Mouse (Mus musculus) hindbrain, embryonic 11.5 days (tissue): ENCODE results near the gene Tedc1. TPM values are rescaled to one million over a fixed set of nuclear protein-coding genes. Genes with fewer than 3 reads are reported as not detected.
"Not testable (repeated sequence)": the region's sequence is repeated elsewhere in the genome, so short reads cannot be mapped to it uniquely, and the experiment has no call there.

Source experiments
- ATAC-seq: fragments of 200-750 bp; cut with Nextera tagmentation; 2 replicates; pipeline ENCODE4 v1.8.0; 2017; ENCODE audit warnings: mild to moderate bottlenecking, moderate TSS enrichment, moderate library complexity; ENCODE audit not compliant: low FRiP score
- DNase-seq: peaks from one replicate; pipeline ENCODE4 v3.0.0-alpha.2; 2015; ENCODE audit warnings: low spot score
- H3K27ac ChIP-seq: fragments of 300-500 bp; sonication (generic); 2 replicates; pipeline ENCODE4 v1.5.1; 2014; ENCODE audit warnings: mild to moderate bottlenecking, low read depth, low read length
- H3K27me3 ChIP-seq: fragments of 300-500 bp; sonication (generic); 2 replicates; pipeline ENCODE4 v1.6.1; 2014; ENCODE audit warnings: mild to moderate bottlenecking, low read length, moderate library complexity, mixed read lengths; ENCODE audit not compliant: control insufficient read depth, insufficient read depth
- H3K36me3 ChIP-seq: fragments of 300-500 bp; sonication (generic); 2 replicates; pipeline ENCODE4 v1.6.1; 2014; ENCODE audit warnings: mild to moderate bottlenecking, low read length, moderate library complexity, mixed read lengths; ENCODE audit not compliant: control insufficient read depth, insufficient read depth
- H3K4me1 ChIP-seq: fragments of 300-500 bp; sonication (generic); replicated peaks from 2 replicates; pipeline ENCODE4 v1.6.1; 2014; ENCODE audit warnings: low read length, mixed read lengths; ENCODE audit not compliant: control insufficient read depth, insufficient read depth
- H3K4me2 ChIP-seq: fragments of 300-500 bp; sonication (generic); replicated peaks from 2 replicates; pipeline ENCODE4 v1.6.1; 2014; ENCODE audit warnings: mild to moderate bottlenecking, low read depth, low read length
- H3K4me3 ChIP-seq: fragments of 300-500 bp; sonication (generic); 2 replicates; pipeline ENCODE4 v1.5.1; 2014; ENCODE audit warnings: low read depth, low read length
- H3K9ac ChIP-seq: fragments of 300-500 bp; sonication (generic); 2 replicates; pipeline ENCODE4 v1.6.1; 2014; ENCODE audit warnings: low read depth, low read length
- H3K9me3 ChIP-seq: fragments of 300-500 bp; sonication (generic); 2 replicates; pipeline ENCODE4 v1.6.1; 2016; ENCODE audit warnings: low read length; ENCODE audit not compliant: control insufficient read depth
- WGBS: fragments of 180-500 bp; shearing (Covaris S2); extraction: QIAGEN DNeasy Blood & Tissue Kit; methylation state at CpG from one replicate; pipeline ENCODE4 v1.1.7; 2014; 5-methylcytosine and 5-hydroxymethylcytosine counted together
- polyA plus RNA-seq: library from polyadenylated mRNA; unstranded; fragments of >200 nt; fragmentation: Nextera tagmentation; extraction: Ambion mirVana; gene quantifications from 2 replicates; pipeline ENCODE4 v1.2.1, GENCODE M21; 2014

The Tedc1 gene
- polyA plus RNA-seq, 1 experiment from 2014 or later: 28.8 TPM

GRCm38 (mm10) chr12:113199132-113199531 lies 42.9 kb downstream of the Tedc1 start:
- not testable (repeated sequence) for H3K4me2 ChIP-seq, ATAC-seq, H3K4me3 ChIP-seq, H3K27me3 ChIP-seq, H3K27ac ChIP-seq, H3K4me1 ChIP-seq, DNase-seq, H3K36me3 ChIP-seq, H3K9ac ChIP-seq, H3K9me3 ChIP-seq
- WGBS: 100% methylated on average over 3 of the region's 6 CpGs

GRCm38 (mm10) chr12:113201301-113201700 lies 45.1 kb downstream of the Tedc1 start:
- no peak overlapping the region for H3K9ac ChIP-seq
- no peak overlapping the region for H3K4me2 ChIP-seq
- 88% methylated on average over 4 of the region's 4 CpGs for WGBS
- no peak overlapping the region for H3K27ac ChIP-seq
- no peak overlapping the region for H3K4me3 ChIP-seq
- no peaks in the 10 kb centered on the region for H3K36me3 ChIP-seq
- H3K4me1 ChIP-seq: no peaks in the 10 kb centered on the region
- no peaks in the 10 kb centered on the region for H3K9me3 ChIP-seq
- ATAC-seq (no peak), DNase-seq (no peak)
- H3K27me3 ChIP-seq: no peaks in the 10 kb centered on the region

GRCm38 (mm10) chr12:113202008-113202407 lies 45.8 kb downstream of the Tedc1 start:
- Histone ChIP-seq H3K27me3 (no peaks in the 10 kb centered on the region), H3K4me2 (no peak overlapping the region), H3K4me3 (no peak overlapping the region), H3K9me3 (no peaks in the 10 kb centered on the region), H3K4me1 (no peaks in the 10 kb centered on the region), H3K9ac (no peak overlapping the region), H3K36me3 (no peaks in the 10 kb centered on the region), H3K27ac (no peak overlapping the region)
- DNase-seq: no peak
- ATAC-seq: no peak

- no peaks in the 10 kb centered on the region for H3K9me3 ChIP-seq
- no peak overlapping the region for H3K4me3 ChIP-seq
- no peaks in the 10 kb centered on the region for H3K36me3 ChIP-seq
- WGBS: 85% methylated on average over 7 of the region's 7 CpGs
- ATAC-seq (no peak), DNase-seq (no peak)
- no peaks in the 10 kb centered on the region for H3K27me3 ChIP-seq
- no peak overlapping the region for H3K4me2 ChIP-seq
- no peaks in the 10 kb centered on the region for H3K4me1 ChIP-seq
- H3K9ac ChIP-seq: no peak overlapping the region
- no peak overlapping the region for H3K27ac ChIP-seq
These were observed 47.3 kb downstream of the Tedc1 start for GRCm38 (mm10) chr12:113203522-113203921.

GRCm38 (mm10) chr12:113205251-113205942 lies 49.2 kb downstream of the Tedc1 start:
- no peak overlapping the region for H3K4me2 ChIP-seq
- H3K4me3 ChIP-seq: no peak overlapping the region
- H3K9me3 ChIP-seq: no peaks in the 10 kb centered on the region
- ATAC-seq: no peak
- H3K27me3 ChIP-seq: no peaks in the 10 kb centered on the region
- H3K27ac ChIP-seq: no peak overlapping the region
- no peaks in the 10 kb centered on the region for H3K4me1 ChIP-seq
- WGBS: 94% methylated on average over 7 of the region's 7 CpGs
- DNase-seq: no peak
- no peak overlapping the region for H3K9ac ChIP-seq
- no peaks in the 10 kb centered on the region for H3K36me3 ChIP-seq

DNA sequence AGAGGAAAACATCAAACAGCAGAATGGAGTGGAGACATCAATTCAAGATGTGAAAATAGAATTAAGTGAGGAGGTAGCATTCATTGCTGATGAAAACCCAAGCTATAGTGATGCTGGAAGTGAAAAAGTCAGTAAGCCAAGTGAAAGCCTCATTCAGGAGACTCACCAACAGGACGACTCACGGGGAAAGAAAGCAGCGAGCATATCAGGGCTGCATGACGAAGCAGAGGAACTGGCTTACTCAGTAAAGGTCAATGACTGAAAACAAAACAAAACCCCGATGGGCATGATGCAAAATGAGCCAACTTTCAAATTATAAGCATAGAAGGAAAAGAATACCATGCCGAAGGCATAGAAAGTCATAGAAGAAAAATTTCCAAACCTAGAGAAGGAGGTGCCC lies 51.5 kb downstream of the Tedc1 start:
- H3K4me3 ChIP-seq: no peak overlapping the region
- H3K27ac ChIP-seq: no peak overlapping the region
- no peak overlapping the region for H3K4me2 ChIP-seq
- no peak overlapping the region for H3K9ac ChIP-seq
- H3K4me1 ChIP-seq: no peaks in the 10 kb centered on the region
- 80% methylated on average over 6 of the region's 6 CpGs for WGBS
- DNase-seq (no peak), ATAC-seq (no peak)
- no peaks in the 10 kb centered on the region for H3K9me3 ChIP-seq
- no peaks in the 10 kb centered on the region for H3K36me3 ChIP-seq
- no peaks in the 10 kb centered on the region for H3K27me3 ChIP-seq

- H3K27ac ChIP-seq: no peak overlapping the region
- H3K9ac ChIP-seq: no peak overlapping the region
- H3K36me3 ChIP-seq: no peaks in the 10 kb centered on the region
- no peak overlapping the region for H3K4me3 ChIP-seq
- no peaks in the 10 kb centered on the region for H3K9me3 ChIP-seq
- WGBS: 89% methylated on average over 17 of the region's 17 CpGs
- no peaks in the 10 kb centered on the region for H3K27me3 ChIP-seq
- no peaks in the 10 kb centered on the region for H3K4me1 ChIP-seq
- DNase-seq: no peak
- no peak for ATAC-seq
- H3K4me2 ChIP-seq: no peak overlapping the region
These were observed 54.6 kb downstream of the Tedc1 start for GRCm38 (mm10) chr12:113210586-113211378.

GRCm38 (mm10) chr12:113211772-113212171 lies 55.6 kb downstream of the Tedc1 start:
- no peaks in the 10 kb centered on the region for H3K9me3 ChIP-seq
- no peak overlapping the region for H3K9ac ChIP-seq
- H3K4me3 ChIP-seq: no peak overlapping the region
- DNase-seq (no peak), ATAC-seq (no peak)
- H3K27me3 ChIP-seq: no peaks in the 10 kb centered on the region; the same call in 1 of the 2 replicates
- no peak overlapping the region for H3K4me2 ChIP-seq
- no peak overlapping the region for H3K27ac ChIP-seq
- WGBS: 87% methylated on average over 5 of the region's 5 CpGs
- no peaks in the 10 kb centered on the region for H3K36me3 ChIP-seq
- H3K4me1 ChIP-seq: no peaks in the 10 kb centered on the region
